Mouse (Mus musculus) left cerebral cortex, adult 8-10 months (tissue): ENCODE results near the gene Prdx5. TPM values are rescaled to one million over a fixed set of nuclear protein-coding genes. Genes with fewer than 3 reads are reported as not detected.

Source experiments
- DNase-seq, 2 experiments: peaks; one replicate each; pipeline ENCODE4 v3.0.0; 2022; ENCODE audit warnings: low spot score in 2 of 2
- total RNA-seq, 4 experiments: library from RNA; stranded (reverse); gene quantifications; 2 replicates each; pipeline ENCODE4 v1.2.4; 2022

Gene Prdx5
- total RNA-seq, 4 experiments from 2014 or later, result 294 to 374 (median 338) TPM

- DNase-seq, result no peak
These were observed 27.9 kb upstream of the Prdx5 start for GRCm38 (mm10) chr19:6937541-6938465.

GRCm38 (mm10) chr19:6936299-6936698 lies 26.4 kb upstream of the Prdx5 start:
- DNase-seq, result no peak

GRCm38 (mm10) chr19:6934195-6934977 lies 24.5 kb upstream of the Prdx5 start, which contains the start of gene Kcnk4:
Gene Kcnk4 (minus strand): TSS chr19:6934515.
- no peak for DNase-seq

GRCm38 (mm10) chr19:6933436-6934194 lies 23.7 kb upstream of the Prdx5 start:
- DNase-seq, result peak in 1 of 2 experiments; percentile 75

DNA sequence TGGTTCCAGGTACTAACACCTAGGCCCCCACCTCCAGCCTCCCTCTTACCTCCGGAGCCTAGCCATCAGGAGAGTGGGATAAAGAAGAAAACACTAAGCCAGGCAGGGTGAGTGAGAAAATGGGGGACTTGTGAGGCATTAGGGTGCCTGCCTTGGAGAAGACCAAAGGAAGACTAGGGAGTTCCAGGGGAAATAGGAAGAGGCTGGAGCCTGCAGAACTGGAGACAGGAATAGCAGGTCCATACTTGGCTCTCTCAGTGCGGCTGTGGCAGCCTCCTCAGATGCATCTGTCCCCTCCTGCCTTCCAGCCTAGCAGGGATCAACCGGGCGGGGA lies 23.2 kb upstream of the Prdx5 start:
- no peak for DNase-seq

DNA sequence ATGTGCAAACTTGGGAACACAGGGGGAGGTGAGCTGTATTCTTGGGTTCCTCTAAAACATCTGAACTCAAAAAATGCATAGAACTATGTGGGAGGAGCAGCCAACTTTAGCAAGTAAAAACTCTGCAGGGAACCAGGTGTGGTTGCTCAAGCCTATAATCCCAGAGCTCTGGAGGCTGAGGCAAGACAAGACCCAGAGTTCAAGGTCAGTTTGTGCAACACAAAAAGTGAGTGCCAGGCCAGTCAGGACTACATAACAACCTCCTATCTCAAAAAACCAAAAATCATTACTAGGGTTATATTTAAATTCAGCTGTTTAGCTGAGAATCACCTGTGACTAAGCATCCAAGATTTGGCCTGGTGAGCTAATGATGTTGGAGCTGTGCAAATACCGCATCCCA lies 22.1 kb upstream of the Prdx5 start:
- DNase-seq, result no peak

GRCm38 (mm10) chr19:6931002-6931401 lies 21.1 kb upstream of the Prdx5 start:
- no peak for DNase-seq

DNA sequence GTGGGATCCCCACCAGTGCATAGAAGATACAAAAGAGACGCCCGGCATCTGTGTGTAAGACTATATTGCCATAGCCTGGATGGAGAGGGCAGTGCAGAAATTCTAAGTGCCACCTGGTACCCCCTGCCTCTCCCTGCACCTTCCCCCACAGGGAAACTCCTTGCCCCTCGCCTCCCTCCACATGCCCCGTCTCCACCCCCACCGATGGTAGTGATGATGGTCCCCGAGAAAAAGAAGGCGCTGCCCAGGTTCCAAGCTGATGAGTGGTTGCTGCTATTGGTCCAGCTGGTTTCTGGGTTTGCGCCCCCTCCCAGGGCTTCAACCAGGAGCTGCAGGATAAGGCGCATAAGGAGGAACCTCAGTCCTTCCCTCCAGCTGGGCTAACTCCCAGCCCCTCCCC lies 18.2 kb upstream of the Prdx5 start:
- no peak for DNase-seq

- DNase-seq, result no peak
These were observed 16.8 kb upstream of the Prdx5 start for GRCm38 (mm10) chr19:6926559-6927255.

- DNase-seq, result no peak
These were observed 15.9 kb upstream of the Prdx5 start for GRCm38 (mm10) chr19:6925611-6926329.

DNA sequence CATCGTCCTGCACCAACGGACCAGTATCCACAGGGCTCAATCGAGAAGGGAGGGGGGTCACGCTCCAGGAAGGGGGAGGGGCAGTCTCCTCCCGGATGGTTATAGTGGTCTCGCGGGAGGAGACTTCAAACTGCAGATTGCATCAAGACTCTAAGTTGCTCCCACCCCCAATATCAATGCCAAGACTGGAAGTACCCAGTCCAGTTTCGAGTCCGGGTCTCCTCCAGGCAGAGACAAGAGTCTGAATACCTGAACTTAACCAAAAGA lies 15.3 kb upstream of the Prdx5 start, which contains the start of gene Catsperz:
Catsperz (minus strand) TSS at position 74 of the 267 bp plus-strand sequence.
- DNase-seq, result no peak

DNA sequence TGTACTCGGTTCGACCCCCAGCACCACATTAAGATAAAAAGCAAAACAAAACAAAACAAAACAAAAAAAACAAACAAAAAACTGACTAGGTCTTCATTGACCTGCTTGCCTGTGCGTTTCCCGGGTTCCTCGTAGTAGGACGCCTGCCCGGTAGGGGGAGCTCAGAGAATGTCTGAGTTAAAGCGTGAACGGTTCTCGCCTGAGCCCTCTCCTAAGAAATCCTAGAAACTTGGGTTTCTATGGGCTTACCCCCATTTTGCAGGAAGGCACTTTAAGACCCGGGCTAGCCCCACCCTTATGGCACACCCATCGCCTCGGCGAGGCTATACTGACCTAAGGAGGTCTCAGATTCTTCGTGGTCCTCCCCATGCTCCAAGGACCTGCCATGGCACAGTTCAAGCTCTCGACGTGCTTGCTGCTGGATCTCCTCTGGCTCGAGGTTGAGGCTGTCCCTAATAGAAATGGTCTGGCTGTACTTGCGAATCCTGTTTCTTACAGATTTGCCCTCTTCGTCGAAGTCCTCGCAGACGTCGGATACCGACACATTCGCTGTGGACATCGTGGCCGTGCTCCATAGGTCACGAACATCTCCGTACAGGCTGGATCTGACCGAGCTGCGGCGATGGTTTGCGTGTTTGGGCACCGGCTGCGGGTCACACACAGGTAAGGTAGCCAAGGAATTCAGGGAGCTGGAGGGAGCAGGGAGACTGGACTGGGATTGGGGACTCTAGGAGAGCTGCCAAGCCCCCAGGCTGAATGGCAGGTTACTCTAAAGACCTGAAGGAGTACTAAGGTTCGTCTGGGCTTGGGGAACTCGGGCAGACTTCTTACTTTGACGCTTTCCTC lies 14.8 kb upstream of the Prdx5 start:
- peak; percentile 69 to 79 for DNase-seq

- DNase-seq, result no peak
These were observed 13.2 kb upstream of the Prdx5 start for GRCm38 (mm10) chr19:6922901-6923735.

DNA sequence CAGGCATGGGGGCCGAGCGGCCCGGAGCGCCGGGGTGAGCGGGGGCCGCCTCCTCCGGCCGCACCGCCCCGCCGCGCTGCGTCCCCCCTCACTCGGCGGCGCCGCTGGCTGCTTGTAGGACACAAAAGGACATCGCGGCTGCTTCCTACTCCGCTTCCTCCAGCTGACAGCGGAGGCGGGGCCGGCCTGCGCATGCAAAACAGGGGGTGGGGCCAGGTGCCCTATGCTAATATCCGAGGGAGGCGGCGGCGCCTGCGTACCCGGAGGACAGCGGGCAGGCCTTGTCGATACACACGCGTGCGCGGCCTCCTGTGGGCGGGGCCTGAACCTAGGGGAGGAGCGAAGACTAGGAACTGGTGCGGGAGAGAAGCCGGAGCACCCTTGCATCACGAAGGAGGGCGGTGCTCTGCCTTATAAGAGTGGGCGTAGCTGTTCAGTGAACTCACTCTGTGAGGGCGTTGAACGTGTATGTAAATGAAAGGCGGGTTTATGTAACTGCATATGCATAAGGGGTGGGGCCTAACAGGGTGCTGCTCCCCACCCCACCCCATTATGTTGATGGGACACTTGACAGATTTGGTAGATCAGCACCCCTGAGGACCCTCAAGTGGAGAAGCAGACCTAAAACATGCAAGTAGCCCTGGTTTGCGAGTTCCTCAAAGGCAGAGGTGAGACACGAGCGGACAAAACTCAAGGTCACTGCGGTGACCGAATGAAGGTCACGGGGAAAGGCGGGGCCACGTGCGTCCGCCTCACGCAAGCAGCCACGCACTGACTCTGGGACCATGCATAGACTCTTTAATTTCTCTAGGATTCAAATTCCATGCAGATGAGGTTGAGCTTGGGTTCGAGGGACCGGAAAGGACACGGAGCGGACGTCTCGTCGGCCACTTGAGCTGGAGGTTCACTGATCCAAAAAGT lies 12.0 kb upstream of the Prdx5 start, which contains the start of gene Esrra:
Esrra (minus strand) TSS at position 167 of the 921 bp plus-strand sequence.
- DNase-seq, result peak; percentile 98 to 100

DNA sequence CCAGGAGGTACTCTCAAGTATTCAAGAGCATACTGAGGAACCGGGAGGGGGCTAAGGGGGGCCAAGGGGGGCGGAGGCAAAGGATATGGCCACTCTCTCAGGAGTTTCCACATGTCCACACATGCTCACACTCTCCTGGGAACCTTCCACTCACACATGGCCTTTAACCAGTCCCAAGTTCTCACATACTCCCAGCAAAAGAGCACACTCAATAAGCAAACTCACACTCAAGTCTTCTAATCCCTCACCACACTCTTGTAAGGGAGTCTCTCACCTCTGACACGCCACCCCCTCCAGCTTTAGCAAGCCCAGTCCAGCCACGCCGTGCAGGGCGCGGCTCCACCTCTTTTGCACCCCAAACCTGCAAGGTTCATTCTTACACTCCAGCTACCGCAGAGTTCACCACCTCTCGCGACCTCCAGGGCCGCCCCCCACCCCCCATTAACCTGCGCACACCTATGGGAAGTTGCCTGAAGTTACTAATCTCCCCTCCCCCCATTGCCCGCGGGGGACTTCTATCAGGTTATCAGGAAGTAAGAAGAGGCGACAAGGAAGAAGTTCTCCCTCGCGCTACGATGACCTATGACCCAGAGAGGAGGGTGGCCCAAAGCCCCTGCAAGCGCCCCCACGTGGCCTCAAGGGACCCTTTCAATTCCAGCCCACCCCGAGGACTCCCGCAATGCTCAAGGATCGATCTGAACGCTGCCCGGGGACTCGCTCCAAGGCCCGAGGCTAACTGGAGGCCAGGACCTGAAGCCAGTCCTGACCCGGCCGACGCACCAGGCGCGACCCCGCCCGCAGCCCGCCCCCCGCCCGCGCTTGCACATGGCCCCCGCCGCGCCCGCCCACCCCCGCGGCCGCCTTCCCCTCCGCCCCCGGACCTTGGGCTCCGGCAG lies 11.1 kb upstream of the Prdx5 start:
- DNase-seq, result peak in 1 of 2 experiments; percentile 63
